Mouse (Mus musculus) myocyte (in vitro differentiated cells): ENCODE data around the gene Lrrc2.

Experiments
- CEBPB ChIP-seq: IDR thresholded peaks from 2 replicates; pipeline ENCODE4 v1.6.1; 2011; ENCODE audit warnings: mild to moderate bottlenecking, moderate library complexity; ENCODE audit not compliant: poor library complexity, insufficient read depth, severe bottlenecking
- E2F4 ChIP-seq: IDR thresholded peaks from one replicate; pipeline ENCODE4 v1.6.1; 2011; ENCODE audit warnings: mild to moderate bottlenecking, control low read depth, moderate library complexity; ENCODE audit not compliant: insufficient read depth
- MAX ChIP-seq: IDR thresholded peaks from one replicate; pipeline ENCODE4 v1.6.1; 2011; ENCODE audit warnings: low read depth, mild to moderate bottlenecking, control low read depth
- POLR2A ChIP-seq: IDR thresholded peaks from one replicate; pipeline ENCODE4 v1.6.1; 2011; ENCODE audit warnings: low read depth, mild to moderate bottlenecking, control low read depth, moderate library complexity; ENCODE audit not compliant: insufficient read length
- POLR2AphosphoS2 ChIP-seq: IDR thresholded peaks from one replicate; pipeline ENCODE4 v1.6.1; 2011; ENCODE audit warnings: low read depth, control low read depth; ENCODE audit not compliant: insufficient read length
- SRF ChIP-seq: IDR thresholded peaks from one replicate; pipeline ENCODE4 v1.6.1; 2011; ENCODE audit warnings: low read depth; ENCODE audit not compliant: control insufficient read depth, insufficient read length
- TCF12 ChIP-seq: IDR thresholded peaks from one replicate; pipeline ENCODE4 v1.6.1; 2011; ENCODE audit warnings: mild to moderate bottlenecking, control low read depth; ENCODE audit not compliant: poor library complexity, insufficient read depth, severe bottlenecking
- USF1 ChIP-seq: IDR thresholded peaks from one replicate; pipeline ENCODE4 v1.6.1; 2011; ENCODE audit warnings: low read depth, mild to moderate bottlenecking, control low read depth, moderate library complexity

GRCm38 (mm10) chr9:111015658-111016057 is 64.3 kb downstream of the Lrrc2 start:
- TF ChIP-seq POLR2AphosphoS2 (no peak), USF1 (no peak), CEBPB (no peak), MAX (no peak), SRF (no peak), POLR2A (no peak), TCF12 (no peak), E2F4 (no peak)
